Mouse (Mus musculus) testis, postnatal 14 days (tissue): ENCODE results near the gene Tcf7l1.
"Not testable (repeated sequence)": the region's sequence is repeated elsewhere in the genome, so short reads cannot be mapped to it uniquely, and the experiment has no call there.

Experiments used
- DNase-seq: peaks from one replicate; pipeline ENCODE4 v3.0.0; 2021; ENCODE audit warnings: low spot score

The Tcf7l1 gene

GRCm38 (mm10) chr6:72788892-72789699 is at the start of gene Tcf7l1:
TSS of gene Tcf7l1 (minus strand) at chr6:72789254.
- DNase-seq: peak; percentile 84

GRCm38 (mm10) chr6:72837756-72838155 is 48.7 kb upstream of the Tcf7l1 start:
- DNase-seq: no peak

GRCm38 (mm10) chr6:72834518-72834917 is 45.5 kb upstream of the Tcf7l1 start:
- no peak for DNase-seq

GRCm38 (mm10) chr6:72831858-72832257 is 42.8 kb upstream of the Tcf7l1 start:
- no peak for DNase-seq

- DNase-seq: peak; percentile 27
Observed at GRCm38 (mm10) chr6:72831276-72831675, 42.2 kb upstream of the Tcf7l1 start.

GRCm38 (mm10) chr6:72828857-72829256 is 39.8 kb upstream of the Tcf7l1 start:
- peak; percentile 19 for DNase-seq

- not testable (repeated sequence) for DNase-seq
Observed at GRCm38 (mm10) chr6:72828037-72828436, 39.0 kb upstream of the Tcf7l1 start.

GRCm38 (mm10) chr6:72825762-72826161 is 36.7 kb upstream of the Tcf7l1 start:
- DNase-seq: no peak

- peak; percentile 16 for DNase-seq
Observed at GRCm38 (mm10) chr6:72824971-72825737, 36.1 kb upstream of the Tcf7l1 start.

GRCm38 (mm10) chr6:72813456-72813855 is 24.4 kb upstream of the Tcf7l1 start:
- DNase-seq: no peak

GRCm38 (mm10) chr6:72810248-72810647 is 21.2 kb upstream of the Tcf7l1 start:
- DNase-seq: no peak

- DNase-seq: no peak
Observed at GRCm38 (mm10) chr6:72809522-72810149, 20.6 kb upstream of the Tcf7l1 start.

- DNase-seq: no peak
Observed at GRCm38 (mm10) chr6:72808342-72808741, 19.3 kb upstream of the Tcf7l1 start.

- no peak for DNase-seq
Observed at GRCm38 (mm10) chr6:72803669-72804068, 14.6 kb upstream of the Tcf7l1 start.

GRCm38 (mm10) chr6:72802119-72802518 is 13.1 kb upstream of the Tcf7l1 start:
- no peak for DNase-seq

- DNase-seq: no peak
Observed at GRCm38 (mm10) chr6:72800641-72801040, 11.6 kb upstream of the Tcf7l1 start.

GRCm38 (mm10) chr6:72797763-72798162 is 8.7 kb upstream of the Tcf7l1 start:
- no peak for DNase-seq

GRCm38 (mm10) chr6:72795444-72795843 is 6.4 kb upstream of the Tcf7l1 start:
- DNase-seq: peak; percentile 48

- peak; percentile 65 for DNase-seq
Observed at GRCm38 (mm10) chr6:72794870-72795269, 5.8 kb upstream of the Tcf7l1 start.

GRCm38 (mm10) chr6:72792641-72793040 is 3.6 kb upstream of the Tcf7l1 start:
- no peak for DNase-seq

- peak; percentile 30 for DNase-seq
Observed at GRCm38 (mm10) chr6:72787948-72788891, 834 bp downstream of the Tcf7l1 start.
